Mouse (Mus musculus): ENCODE data around the gene Gm17019.
"Not testable (repeated sequence)": the region's sequence is repeated elsewhere in the genome, so short reads cannot be mapped to it uniquely, and the experiment has no call there.

DNA sequence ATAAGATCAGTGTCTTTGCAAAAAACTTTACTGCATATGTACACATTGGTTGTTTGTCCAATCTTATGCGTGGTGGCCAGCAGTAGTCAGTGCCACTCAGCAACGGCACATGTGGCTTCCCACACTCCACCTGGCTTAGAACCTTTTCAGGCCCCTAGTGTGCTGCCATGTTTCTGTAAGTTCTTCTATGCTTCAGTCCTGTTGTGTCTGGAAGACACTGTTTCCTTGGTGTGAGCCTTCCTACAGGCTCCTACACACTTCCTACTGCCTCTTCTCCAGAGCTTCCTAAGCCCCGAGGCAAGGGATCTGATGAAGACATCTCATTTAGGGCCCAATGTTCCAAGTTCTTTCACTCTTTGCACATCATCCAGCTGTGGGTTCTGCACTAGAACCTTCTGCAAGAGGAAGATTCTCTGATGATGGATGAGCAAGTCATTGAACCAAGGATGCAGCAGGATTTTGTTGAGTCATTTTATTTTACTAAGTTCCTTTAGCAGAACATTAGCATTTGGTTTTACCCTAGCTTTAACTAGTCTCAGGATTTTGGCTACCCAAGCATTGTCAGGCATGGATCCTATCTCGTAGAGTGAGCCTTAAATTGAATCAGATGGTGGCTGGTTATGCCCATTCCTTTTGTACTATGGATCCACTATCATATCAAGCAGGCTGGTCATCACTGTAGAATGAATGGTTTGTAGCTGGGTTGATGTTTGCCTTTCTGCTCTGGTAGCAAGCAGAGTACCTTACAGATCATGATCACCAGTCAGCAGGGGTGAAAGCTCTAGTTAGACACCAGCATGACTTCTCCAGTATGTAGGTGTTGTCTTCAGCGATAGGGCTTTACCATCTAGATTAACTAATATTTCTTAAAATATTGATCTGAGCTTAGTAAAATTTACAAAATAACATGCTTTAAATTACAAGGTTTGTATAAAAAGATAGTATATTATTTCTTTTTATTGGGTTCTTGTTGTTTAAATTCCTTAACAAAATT lies 27.9 kb downstream of the Gm17019 start:
- not testable (repeated sequence) for TF ChIP-seq POLR2A (IDR thresholded peaks at IDR 0.05; ENCODE audit: extremely low read depth, insufficient read depth, low read length); CTCF (IDR thresholded peaks at IDR 0.05; ENCODE audit: low read depth, low read length)

Data from liver, adult 2 months (tissue).